Mouse (Mus musculus) limb, embryonic 15.5 days (tissue): Measurements from ENCODE around the gene Gtf2h3. TPM values are rescaled to one million over a fixed set of nuclear protein-coding genes. Genes with fewer than 3 reads are reported as not detected.

Experiments used
- ATAC-seq: fragments of 200-750 bp; cut with Nextera tagmentation; 2 replicates; pipeline ENCODE4 v1.8.0; 2017; ENCODE audit warnings: low read depth, moderate TSS enrichment; ENCODE audit not compliant: insufficient number of reproducible peaks, low FRiP score, low TSS enrichment
- H3K27ac ChIP-seq: fragments of 300-500 bp; sonication (generic); 2 replicates; pipeline ENCODE4 v1.5.1; 2015; ENCODE audit warnings: moderate library complexity, mild to moderate bottlenecking, inconsistent platforms
- H3K27me3 ChIP-seq: fragments of 300-500 bp; sonication (generic); 2 replicates; pipeline ENCODE4 v1.6.1; 2015; ENCODE audit warnings: inconsistent platforms
- H3K36me3 ChIP-seq: fragments of 300-500 bp; sonication (generic); 2 replicates; pipeline ENCODE4 v1.6.1; 2015; ENCODE audit warnings: inconsistent platforms
- H3K4me1 ChIP-seq: fragments of 300-500 bp; sonication (generic); 2 replicates; pipeline ENCODE4 v1.6.1; 2015; ENCODE audit warnings: inconsistent platforms
- H3K4me2 ChIP-seq: fragments of 300-500 bp; sonication (generic); 2 replicates; pipeline ENCODE4 v1.6.1; 2015; ENCODE audit warnings: mild to moderate bottlenecking, inconsistent platforms
- H3K4me3 ChIP-seq: fragments of 300-500 bp; sonication (generic); 2 replicates; pipeline ENCODE4 v1.5.1; 2015; ENCODE audit warnings: mild to moderate bottlenecking, inconsistent platforms
- H3K9ac ChIP-seq: fragments of 300-500 bp; sonication (generic); 2 replicates; pipeline ENCODE4 v1.6.1; 2015; ENCODE audit warnings: inconsistent platforms
- H3K9me3 ChIP-seq: fragments of 300-500 bp; sonication (generic); 2 replicates; pipeline ENCODE4 v1.6.1; 2016; ENCODE audit warnings: inconsistent platforms
- WGBS: fragments of 180-500 bp; shearing (Covaris S2); methylation state at CpG from one replicate; pipeline ENCODE4 v1.1.7; 2015; 5-methylcytosine and 5-hydroxymethylcytosine counted together
- polyA plus RNA-seq: library from polyadenylated mRNA; unstranded; fragments of >200 nt; fragmentation: Nextera tagmentation; extraction: Ambion mirVana; gene quantifications from 2 replicates; pipeline ENCODE4 v1.2.1, GENCODE M21; 2015

The Gtf2h3 gene
- 57.0 and 57.1 TPM in 2 replicates for polyA plus RNA-seq

- Histone ChIP-seq H3K4me2 (peak within 1 kb of the TSS; percentile 83), H3K9ac (peak within 1 kb of the TSS; percentile 60), H3K4me3 (peak within 1 kb of the TSS; percentile 79), H3K4me1 (peaks cover 27% of the 10 kb centered on the region), H3K27me3 (no peaks in the 10 kb centered on the region), H3K36me3 (peaks cover 50% of the 10 kb centered on the region), H3K27ac (peak within 1 kb of the TSS; percentile 24; the same call in 1 of the 2 replicates), H3K9me3 (no peaks in the 10 kb centered on the region)
- ATAC-seq: peak; percentile 85
- under 1% methylated on average over 51 of the region's 51 CpGs for WGBS
Measured at GRCm38 (mm10) chr5:124578633-124579317, at the start of gene Gtf2h3, which contains the start of gene Eif2b1. Gtf2h3 (plus strand) TSS chr5:124579140. Eif2b1 (minus strand) TSS chr5:124579131.

- peaks cover 38% of the 10 kb centered on the region for H3K4me1 ChIP-seq
- WGBS: 15% methylated on average over 8 of the region's 8 CpGs
- H3K9ac ChIP-seq: no peak overlapping the region; the same call in 1 of the 2 replicates
- peak overlapping the region; percentile 78 for H3K4me3 ChIP-seq
- ATAC-seq: no peak
- H3K9me3 ChIP-seq: no peaks in the 10 kb centered on the region
- H3K27me3 ChIP-seq: no peaks in the 10 kb centered on the region
- H3K27ac ChIP-seq: peak overlapping the region; percentile 67
- peak overlapping the region; percentile 78 for H3K4me2 ChIP-seq
- no peaks in the 10 kb centered on the region; the same call in 1 of the 2 replicates for H3K36me3 ChIP-seq
Measured at GRCm38 (mm10) chr5:124529191-124529651, 49.7 kb upstream of the Gtf2h3 start.

- H3K4me3 ChIP-seq: peak overlapping the region; percentile 78
- H3K9me3 ChIP-seq: no peaks in the 10 kb centered on the region
- peak overlapping the region; percentile 67; the same call in 1 of the 2 replicates for H3K27ac ChIP-seq
- peaks cover 38% of the 10 kb centered on the region for H3K4me1 ChIP-seq
- no peaks in the 10 kb centered on the region; the same call in 1 of the 2 replicates for H3K36me3 ChIP-seq
- no peak overlapping the region for H3K9ac ChIP-seq
- H3K4me2 ChIP-seq: peak overlapping the region; percentile 78
- 39% methylated on average over 8 of the region's 8 CpGs for WGBS
- H3K27me3 ChIP-seq: no peaks in the 10 kb centered on the region
- no peak for ATAC-seq
Measured at GRCm38 (mm10) chr5:124529697-124530096, 49.2 kb upstream of the Gtf2h3 start.

GRCm38 (mm10) chr5:124530655-124531582 is 48.0 kb upstream of the Gtf2h3 start, which contains the start of gene Rilpl1:
Rilpl1 (minus strand) TSS chr5:124531391.
- Histone ChIP-seq H3K9ac (peak within 1 kb of the TSS; percentile 75), H3K27ac (peak within 1 kb of the TSS; percentile 83), H3K9me3 (no peaks in the 10 kb centered on the region), H3K4me3 (peak within 1 kb of the TSS; percentile 78), H3K4me2 (peak within 1 kb of the TSS; percentile 78), H3K4me1 (peaks cover 38% of the 10 kb centered on the region), H3K36me3 (no peaks in the 10 kb centered on the region; the same call in 1 of the 2 replicates), H3K27me3 (no peaks in the 10 kb centered on the region)
- ATAC-seq: peak; percentile 87
- WGBS: under 1% methylated on average over 94 of the region's 96 CpGs

- 12% methylated on average over 14 of the region's 14 CpGs for WGBS
- peak overlapping the region; percentile 83 for H3K27ac ChIP-seq
- ATAC-seq: peak; percentile 37
Measured at GRCm38 (mm10) chr5:124531583-124531930, 47.4 kb upstream of the Gtf2h3 start.

GRCm38 (mm10) chr5:124532451-124532850 is 46.5 kb upstream of the Gtf2h3 start:
- Histone ChIP-seq H3K36me3 (no peaks in the 10 kb centered on the region), H3K27me3 (no peaks in the 10 kb centered on the region), H3K9ac (no peak overlapping the region), H3K4me2 (no peak overlapping the region), H3K27ac (peak overlapping the region; percentile 43; the same call in 1 of the 2 replicates), H3K4me1 (peaks cover 43% of the 10 kb centered on the region), H3K4me3 (no peak overlapping the region), H3K9me3 (no peaks in the 10 kb centered on the region)
- no peak for ATAC-seq
- WGBS: 45% methylated on average over 7 of the region's 7 CpGs

More at GRCm38 (mm10) chr5:124531583-124531930, 47.4 kb upstream of the Gtf2h3 start:
- Histone ChIP-seq H3K4me2 (peak overlapping the region; percentile 78), H3K4me3 (peak overlapping the region; percentile 78), H3K4me1 (peaks cover 38% of the 10 kb centered on the region), H3K9ac (peak overlapping the region; percentile 75; the same call in 1 of the 2 replicates), H3K36me3 (no peaks in the 10 kb centered on the region), H3K27me3 (no peaks in the 10 kb centered on the region), H3K9me3 (no peaks in the 10 kb centered on the region)

- Histone ChIP-seq H3K27me3 (no peaks in the 10 kb centered on the region), H3K27ac (no peak overlapping the region), H3K4me2 (no peak overlapping the region), H3K4me1 (peaks cover 22% of the 10 kb centered on the region), H3K9ac (no peak overlapping the region), H3K36me3 (no peaks in the 10 kb centered on the region), H3K4me3 (no peak overlapping the region), H3K9me3 (no peaks in the 10 kb centered on the region)
- 60% methylated on average over 5 of the region's 5 CpGs for WGBS
- ATAC-seq: no peak
Measured at GRCm38 (mm10) chr5:124535016-124535415, 43.9 kb upstream of the Gtf2h3 start.

- H3K4me2 ChIP-seq: peak overlapping the region; percentile 36
- H3K9me3 ChIP-seq: no peaks in the 10 kb centered on the region
- no peak overlapping the region for H3K9ac ChIP-seq
- H3K4me3 ChIP-seq: peak overlapping the region; percentile 12; the same call in 1 of the 2 replicates
- H3K27ac ChIP-seq: no peak overlapping the region
- no peak for ATAC-seq
- 5% methylated on average over 13 of the region's 17 CpGs for WGBS
- H3K4me1 ChIP-seq: peaks cover 13% of the 10 kb centered on the region
- no peaks in the 10 kb centered on the region for H3K36me3 ChIP-seq
- no peaks in the 10 kb centered on the region for H3K27me3 ChIP-seq
Measured at GRCm38 (mm10) chr5:124536776-124537175, 42.2 kb upstream of the Gtf2h3 start.

GRCm38 (mm10) chr5:124538813-124539792 is 39.8 kb upstream of the Gtf2h3 start:
- no peak for ATAC-seq
- Histone ChIP-seq H3K36me3 (peaks cover 6% of the 10 kb centered on the region), H3K4me3 (no peak overlapping the region), H3K4me1 (peaks cover 19% of the 10 kb centered on the region), H3K27ac (no peak overlapping the region), H3K9me3 (no peaks in the 10 kb centered on the region), H3K27me3 (no peaks in the 10 kb centered on the region), H3K9ac (no peak overlapping the region), H3K4me2 (no peak overlapping the region)
- 77% methylated on average over 15 of the region's 16 CpGs for WGBS

- H3K9ac ChIP-seq: no peak overlapping the region
Measured at GRCm38 (mm10) chr5:124539905-124540304, 39.0 kb upstream of the Gtf2h3 start.

More at GRCm38 (mm10) chr5:124539905-124540304, 39.0 kb upstream of the Gtf2h3 start:
- H3K36me3 ChIP-seq: peaks cover 14% of the 10 kb centered on the region
- ATAC-seq: no peak
- peak overlapping the region; percentile 93 for H3K27ac ChIP-seq
- peak overlapping the region; percentile 43 for H3K4me2 ChIP-seq
- H3K4me1 ChIP-seq: peaks cover 20% of the 10 kb centered on the region
- H3K4me3 ChIP-seq: peak overlapping the region; percentile 93
- WGBS: 73% methylated on average over 4 of the region's 4 CpGs
- no peaks in the 10 kb centered on the region for H3K9me3 ChIP-seq
- no peaks in the 10 kb centered on the region for H3K27me3 ChIP-seq
